Mouse (Mus musculus): ENCODE results near the gene Gale. TPM values are rescaled to one million over a fixed set of nuclear protein-coding genes. Genes with fewer than 3 reads are reported as not detected.

Gene Gale
- polyA plus RNA-seq, 1 experiment from 2014 or later = 166 TPM

DNA sequence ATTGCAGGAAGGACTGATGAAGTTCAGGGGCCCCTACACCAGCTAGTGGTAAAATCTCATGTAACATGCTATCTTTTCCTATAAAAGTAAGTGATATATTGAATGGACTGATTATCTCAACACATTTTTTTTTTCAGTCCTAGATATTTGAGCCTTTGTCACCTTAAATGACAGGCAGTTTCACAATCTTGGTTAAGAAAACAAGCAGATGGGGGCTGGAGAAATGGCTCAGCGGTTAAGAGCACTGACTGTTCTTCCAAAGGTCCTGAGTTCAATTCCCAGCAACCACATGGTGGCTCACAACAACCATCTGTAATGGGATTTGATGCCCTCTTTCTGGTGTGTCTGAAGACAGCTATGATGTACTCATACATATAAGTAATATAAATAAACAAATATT, 41.3 kb upstream of the Gale start:
- H3K27ac ChIP-seq (replicated peaks) = peak overlapping the region; percentile 69
- 56% methylated on average over 1 of the region's 1 CpGs for WGBS
- H3K9me3 ChIP-seq (ENCODE audit: control insufficient read depth, low read length) = no peaks in the 10 kb centered on the region
- TF ChIP-seq CTCF (IDR thresholded peaks at IDR 0.05; ENCODE audit: low read depth) = no peak
- TF ChIP-seq EP300 (optimal IDR thresholded peaks at IDR 0.05) = no peak
- no peak overlapping the region for H3K9ac ChIP-seq (ENCODE audit: low read length)
- peak overlapping the region; percentile 71 for H3K4me3 ChIP-seq (ENCODE audit: low read depth, low read length)
- DNase-seq (ENCODE audit: low spot score) (no peak), ATAC-seq (ENCODE audit: low FRiP score, low TSS enrichment) (no peak)
- H3K36me3 ChIP-seq (ENCODE audit: control insufficient read depth, insufficient read depth, low read length) = no peaks in the 10 kb centered on the region; the same call in 1 of the 2 replicates
- H3K4me2 ChIP-seq (replicated peaks; ENCODE audit: low read depth) = peak overlapping the region; percentile 77
- no peaks in the 10 kb centered on the region for H3K4me1 ChIP-seq (replicated peaks; ENCODE audit: control insufficient read depth, insufficient read depth)
- no peaks in the 10 kb centered on the region for H3K27me3 ChIP-seq (ENCODE audit: control insufficient read depth, insufficient read depth, low read length)

DNA sequence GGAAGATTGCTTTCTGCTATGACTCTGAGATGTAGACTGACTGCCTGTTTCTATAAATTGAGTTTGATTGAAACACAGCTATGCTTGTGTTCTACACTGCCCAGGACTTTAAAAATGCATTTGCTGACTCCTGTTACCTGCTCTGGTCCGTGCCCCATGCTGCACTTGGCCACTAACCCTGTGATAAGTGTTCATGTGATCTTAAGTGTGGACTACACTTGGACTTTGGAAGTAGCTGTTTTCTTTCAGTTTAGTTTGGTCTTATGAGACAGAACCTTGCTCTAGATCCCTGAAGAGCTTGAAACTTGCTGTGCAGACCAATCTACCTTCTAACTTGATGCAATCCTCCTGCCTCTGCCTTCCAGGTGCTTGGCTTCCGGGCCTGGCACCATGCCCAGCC, 39.1 kb upstream of the Gale start:
- no peak overlapping the region for H3K27ac ChIP-seq (replicated peaks)
- no peaks in the 10 kb centered on the region for H3K27me3 ChIP-seq (ENCODE audit: control insufficient read depth, insufficient read depth, low read length)
- no peaks in the 10 kb centered on the region for H3K9me3 ChIP-seq (ENCODE audit: control insufficient read depth, low read length)
- no peak overlapping the region for H3K9ac ChIP-seq (ENCODE audit: low read length)
- 85% methylated on average over 2 of the region's 2 CpGs for WGBS
- ATAC-seq (ENCODE audit: low FRiP score, low TSS enrichment) = no peak
- H3K36me3 ChIP-seq (ENCODE audit: control insufficient read depth, insufficient read depth, low read length) = no peaks in the 10 kb centered on the region; the same call in 1 of the 2 replicates
- no peak overlapping the region for H3K4me3 ChIP-seq (ENCODE audit: low read depth, low read length)
- no peak for DNase-seq (ENCODE audit: low spot score)
- no peak overlapping the region for H3K4me2 ChIP-seq (replicated peaks; ENCODE audit: low read depth)
- no peaks in the 10 kb centered on the region for H3K4me1 ChIP-seq (replicated peaks; ENCODE audit: control insufficient read depth, insufficient read depth)
- no peak for TF ChIP-seq CTCF (IDR thresholded peaks at IDR 0.05; ENCODE audit: low read depth)
- no peak for TF ChIP-seq EP300 (optimal IDR thresholded peaks at IDR 0.05)

- H3K27ac ChIP-seq (replicated peaks) = no peak overlapping the region
- no peaks in the 10 kb centered on the region; the same call in 1 of the 2 replicates for H3K36me3 ChIP-seq (ENCODE audit: control insufficient read depth, insufficient read depth, low read length)
- WGBS = 80% methylated on average over 5 of the region's 5 CpGs
- ATAC-seq (ENCODE audit: low FRiP score, low TSS enrichment) (no peak), DNase-seq (ENCODE audit: low spot score) (no peak)
- no peak overlapping the region for H3K4me3 ChIP-seq (ENCODE audit: low read depth, low read length)
- no peak overlapping the region for H3K4me2 ChIP-seq (replicated peaks; ENCODE audit: low read depth)
- peak overlapping the region; percentile 5; the same call in 1 of the 2 replicates for H3K9ac ChIP-seq (ENCODE audit: low read length)
- H3K9me3 ChIP-seq (ENCODE audit: control insufficient read depth, low read length) = no peaks in the 10 kb centered on the region
- TF ChIP-seq EP300 (optimal IDR thresholded peaks at IDR 0.05) (no peak), CTCF (IDR thresholded peaks at IDR 0.05; ENCODE audit: low read depth) (no peak)
- H3K27me3 ChIP-seq (ENCODE audit: control insufficient read depth, insufficient read depth, low read length) = no peaks in the 10 kb centered on the region
- no peaks in the 10 kb centered on the region for H3K4me1 ChIP-seq (replicated peaks; ENCODE audit: control insufficient read depth, insufficient read depth)
These were observed 38.2 kb upstream of the Gale start for GRCm38 (mm10) chr4:135925341-135925740.

GRCm38 (mm10) chr4:135926195-135926808, 37.2 kb upstream of the Gale start:
- WGBS = 85% methylated on average over 10 of the region's 10 CpGs
- Histone ChIP-seq H3K4me1 (replicated peaks; ENCODE audit: control insufficient read depth, insufficient read depth) (no peaks in the 10 kb centered on the region), H3K36me3 (ENCODE audit: control insufficient read depth, insufficient read depth, low read length) (no peaks in the 10 kb centered on the region; the same call in 1 of the 2 replicates), H3K27ac (replicated peaks) (no peak overlapping the region), H3K9ac (ENCODE audit: low read length) (no peak overlapping the region), H3K4me2 (replicated peaks; ENCODE audit: low read depth) (no peak overlapping the region), H3K9me3 (ENCODE audit: control insufficient read depth, low read length) (no peaks in the 10 kb centered on the region), H3K27me3 (ENCODE audit: control insufficient read depth, insufficient read depth, low read length) (no peaks in the 10 kb centered on the region), H3K4me3 (ENCODE audit: low read depth, low read length) (no peak overlapping the region)
- TF ChIP-seq CTCF (IDR thresholded peaks at IDR 0.05; ENCODE audit: low read depth) (no peak), EP300 (optimal IDR thresholded peaks at IDR 0.05) (no peak)
- DNase-seq (ENCODE audit: low spot score) = no peak
- no peak for ATAC-seq (ENCODE audit: low FRiP score, low TSS enrichment)

DNA sequence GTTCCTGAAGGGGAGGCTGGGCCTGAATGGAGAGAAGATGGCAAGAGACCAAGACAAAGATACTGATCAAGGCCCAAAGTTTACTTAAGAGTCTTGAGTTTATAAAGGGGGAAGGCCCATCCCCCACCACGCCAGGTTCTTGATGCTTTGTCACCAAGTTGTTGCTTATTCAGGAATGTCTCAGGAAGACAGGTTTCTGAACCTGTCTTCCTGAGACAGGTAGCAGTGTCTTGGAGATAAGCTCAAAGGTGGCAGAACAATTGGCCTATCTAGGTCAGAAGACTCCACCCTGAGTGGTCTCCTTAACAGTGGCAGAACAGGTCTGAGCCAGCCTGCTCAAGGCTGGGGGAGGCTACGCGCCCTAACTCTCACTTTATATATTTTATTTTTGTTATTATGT, 36.7 kb upstream of the Gale start:
- H3K4me1 ChIP-seq (replicated peaks; ENCODE audit: control insufficient read depth, insufficient read depth) = no peaks in the 10 kb centered on the region
- 90% methylated on average over 3 of the region's 3 CpGs for WGBS
- H3K4me2 ChIP-seq (replicated peaks; ENCODE audit: low read depth) = no peak overlapping the region
- H3K9ac ChIP-seq (ENCODE audit: low read length) = no peak overlapping the region
- H3K9me3 ChIP-seq (ENCODE audit: control insufficient read depth, low read length) = no peaks in the 10 kb centered on the region
- DNase-seq (ENCODE audit: low spot score) = no peak
- no peaks in the 10 kb centered on the region; the same call in 1 of the 2 replicates for H3K36me3 ChIP-seq (ENCODE audit: control insufficient read depth, insufficient read depth, low read length)
- TF ChIP-seq CTCF (IDR thresholded peaks at IDR 0.05; ENCODE audit: low read depth) = no peak
- TF ChIP-seq EP300 (optimal IDR thresholded peaks at IDR 0.05) = no peak
- no peak for ATAC-seq (ENCODE audit: low FRiP score, low TSS enrichment)
- no peaks in the 10 kb centered on the region for H3K27me3 ChIP-seq (ENCODE audit: control insufficient read depth, insufficient read depth, low read length)
- no peak overlapping the region for H3K4me3 ChIP-seq (ENCODE audit: low read depth, low read length)
- no peak overlapping the region for H3K27ac ChIP-seq (replicated peaks)

GRCm38 (mm10) chr4:135928376-135928775, 35.2 kb upstream of the Gale start:
- ATAC-seq (ENCODE audit: low FRiP score, low TSS enrichment) = no peak
- H3K9me3 ChIP-seq (ENCODE audit: control insufficient read depth, low read length) = no peaks in the 10 kb centered on the region
- TF ChIP-seq EP300 (optimal IDR thresholded peaks at IDR 0.05) = no peak
- H3K27ac ChIP-seq (replicated peaks) = no peak overlapping the region
- H3K4me2 ChIP-seq (replicated peaks; ENCODE audit: low read depth) = no peak overlapping the region
- H3K36me3 ChIP-seq (ENCODE audit: control insufficient read depth, insufficient read depth, low read length) = no peaks in the 10 kb centered on the region; the same call in 1 of the 2 replicates
- no peak overlapping the region for H3K9ac ChIP-seq (ENCODE audit: low read length)
- no peak for DNase-seq (ENCODE audit: low spot score)
- H3K27me3 ChIP-seq (ENCODE audit: control insufficient read depth, insufficient read depth, low read length) = no peaks in the 10 kb centered on the region
- 91% methylated on average over 9 of the region's 9 CpGs for WGBS
- no peak overlapping the region for H3K4me3 ChIP-seq (ENCODE audit: low read depth, low read length)
- H3K4me1 ChIP-seq (replicated peaks; ENCODE audit: control insufficient read depth, insufficient read depth) = no peaks in the 10 kb centered on the region
